Mouse (Mus musculus) embryonic facial prominence, embryonic 11.5 days (tissue): ENCODE measurements around the gene Ankrd36. TPM values are rescaled to one million over a fixed set of nuclear protein-coding genes. Genes with fewer than 3 reads are reported as not detected.
"Not testable (repeated sequence)": the region's sequence is repeated elsewhere in the genome, so short reads cannot be mapped to it uniquely, and the experiment has no call there.

ENCODE experiments used
- ATAC-seq: fragments of 200-750 bp; cut with Nextera tagmentation; replicated peaks from 2 replicates; pipeline ENCODE4 v1.8.0; 2017; ENCODE audit warnings: low read depth; ENCODE audit not compliant: insufficient number of reproducible peaks, low FRiP score, low TSS enrichment
- DNase-seq: peaks from one replicate; pipeline ENCODE4 v3.0.0-alpha.2; 2015; ENCODE audit warnings: low spot score
- H3K27ac ChIP-seq: fragments of 300-500 bp; sonication (generic); replicated peaks from 2 replicates; pipeline ENCODE4 v1.5.1; 2014; ENCODE audit warnings: mild to moderate bottlenecking, low read depth, low read length, control low read depth
- H3K27me3 ChIP-seq: fragments of 300-500 bp; sonication (generic); 2 replicates; pipeline ENCODE4 v1.6.1; 2014; ENCODE audit warnings: mild to moderate bottlenecking, low read length, moderate library complexity, mixed read lengths; ENCODE audit not compliant: control insufficient read depth, insufficient read depth
- H3K36me3 ChIP-seq: fragments of 300-500 bp; sonication (generic); replicated peaks from 2 replicates; pipeline ENCODE4 v1.6.1; 2014; ENCODE audit warnings: low read depth, mild to moderate bottlenecking, low read length, moderate library complexity, mixed read lengths; ENCODE audit not compliant: control insufficient read depth, insufficient read depth
- H3K4me1 ChIP-seq: fragments of 300-500 bp; sonication (generic); 2 replicates; pipeline ENCODE4 v1.6.1; 2014; ENCODE audit warnings: low read length, mixed read lengths; ENCODE audit not compliant: control insufficient read depth, insufficient read depth
- H3K4me2 ChIP-seq: fragments of 300-500 bp; sonication (generic); 2 replicates; pipeline ENCODE4 v1.6.1; 2014; ENCODE audit warnings: low read depth, mild to moderate bottlenecking, control low read depth, low read length, moderate library complexity
- H3K4me3 ChIP-seq: fragments of 300-500 bp; sonication (generic); 2 replicates; pipeline ENCODE4 v1.5.1; 2014; ENCODE audit warnings: low read depth, low read length, control low read depth
- H3K9ac ChIP-seq: fragments of 300-500 bp; sonication (generic); replicated peaks from 2 replicates; pipeline ENCODE4 v1.6.1; 2014; ENCODE audit warnings: mild to moderate bottlenecking, control low read depth, low read length
- H3K9me3 ChIP-seq: fragments of 300-500 bp; sonication (generic); replicated peaks from 2 replicates; pipeline ENCODE4 v1.6.1; 2016; ENCODE audit warnings: mild to moderate bottlenecking, low read length, inconsistent platforms, mixed read lengths; ENCODE audit not compliant: control insufficient read depth
- WGBS: fragments of 180-500 bp; shearing (Covaris S2); extraction: QIAGEN DNeasy Blood & Tissue Kit; methylation state at CpG from one replicate; pipeline ENCODE4 v1.1.7; 2014; 5-methylcytosine and 5-hydroxymethylcytosine counted together
- polyA plus RNA-seq: library from polyadenylated mRNA; unstranded; fragments of >200 nt; fragmentation: Nextera tagmentation; extraction: Ambion mirVana; gene quantifications from 2 replicates; pipeline ENCODE4 v1.2.1, GENCODE M21; 2014

The Ankrd36 gene
- polyA plus RNA-seq, 1 experiment from 2014 or later, result not detected

DNA sequence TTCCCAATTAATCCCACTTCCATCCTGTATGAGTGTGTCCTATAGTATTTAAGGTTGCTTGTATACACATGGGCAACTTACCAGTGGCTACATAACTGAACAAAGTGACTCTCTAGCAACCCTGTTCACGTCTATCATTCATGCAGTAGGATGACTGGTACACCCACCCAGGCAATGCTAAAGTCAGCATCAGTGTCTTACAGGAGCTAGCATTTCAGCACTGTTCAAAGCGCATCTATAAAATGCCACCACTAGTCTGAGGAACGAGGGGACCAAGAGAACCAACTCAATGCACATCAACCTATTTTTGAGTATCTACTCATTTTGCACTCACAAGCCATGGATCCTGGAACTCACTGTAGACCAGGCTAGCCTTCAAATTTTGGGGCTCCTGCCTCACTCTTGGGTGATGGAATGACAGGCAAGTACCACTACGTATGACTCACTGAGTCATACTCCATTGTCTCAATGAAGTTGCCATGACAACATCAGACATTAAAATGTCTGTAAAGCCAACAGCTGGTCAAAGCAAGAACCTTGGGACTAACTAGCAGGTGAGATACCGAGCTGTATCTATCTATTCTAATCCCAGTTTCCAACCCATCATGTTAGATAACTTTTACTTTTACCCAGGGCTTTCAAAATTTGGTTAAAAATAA lies 41.5 kb upstream of the Ankrd36 start:
- no peak overlapping the region for H3K4me3 ChIP-seq
- H3K4me1 ChIP-seq, result no peaks in the 10 kb centered on the region
- no peaks in the 10 kb centered on the region for H3K27me3 ChIP-seq
- no peaks in the 10 kb centered on the region for H3K9me3 ChIP-seq
- ATAC-seq (no peak), DNase-seq (no peak)
- peaks cover 14% of the 10 kb centered on the region for H3K36me3 ChIP-seq
- H3K4me2 ChIP-seq, result no peak overlapping the region
- 89% methylated on average over 5 of the region's 5 CpGs for WGBS
- no peak overlapping the region for H3K27ac ChIP-seq
- no peak overlapping the region for H3K9ac ChIP-seq

DNA sequence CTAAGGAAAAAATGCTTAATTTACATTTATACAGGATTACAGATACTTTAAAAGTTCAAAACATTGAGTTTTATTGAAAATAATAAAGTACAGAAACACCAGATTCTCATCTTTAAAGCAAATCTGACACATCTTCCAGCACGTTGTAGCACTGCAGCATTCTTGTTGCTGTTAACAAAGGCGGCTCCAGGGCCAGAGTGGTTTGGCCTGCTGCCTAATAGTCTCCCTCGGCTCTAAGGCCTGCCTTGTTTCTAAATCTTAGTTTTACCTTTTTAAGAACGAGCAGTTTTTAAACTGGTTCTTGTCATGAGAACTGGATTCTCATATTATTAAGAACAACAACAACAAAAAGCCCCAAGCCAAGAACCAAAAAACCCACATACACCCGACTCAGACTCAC lies 40.6 kb upstream of the Ankrd36 start:
- Histone ChIP-seq H3K4me2 (no peak overlapping the region), H3K36me3 (peaks cover 15% of the 10 kb centered on the region), H3K4me1 (no peaks in the 10 kb centered on the region), H3K27ac (no peak overlapping the region), H3K27me3 (no peaks in the 10 kb centered on the region), H3K9ac (no peak overlapping the region), H3K9me3 (no peaks in the 10 kb centered on the region), H3K4me3 (no peak overlapping the region)
- ATAC-seq (no peak), DNase-seq (no peak)
- WGBS, result 85% methylated on average over 5 of the region's 5 CpGs

DNA sequence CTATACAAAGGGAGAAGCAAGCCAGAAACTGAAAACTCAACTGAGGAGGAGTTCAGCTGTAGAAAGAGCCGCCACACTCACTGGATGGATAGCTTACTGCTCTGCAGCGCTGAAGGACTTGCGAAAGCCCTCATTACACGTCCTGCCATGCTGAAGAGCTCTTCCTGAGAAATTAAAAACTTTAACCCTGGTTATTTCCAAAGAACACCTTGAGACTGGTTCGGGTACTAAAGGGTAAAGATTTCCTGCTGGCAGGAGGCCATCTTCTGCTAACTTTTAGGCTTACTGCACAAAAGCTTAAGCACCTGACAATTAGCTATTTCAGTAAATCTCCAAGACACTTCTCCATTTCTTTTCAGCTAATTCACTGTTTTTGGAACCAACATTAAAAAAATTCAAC lies 39.3 kb upstream of the Ankrd36 start:
- H3K4me2 ChIP-seq, result no peak overlapping the region
- no peak overlapping the region for H3K9ac ChIP-seq
- no peaks in the 10 kb centered on the region for H3K27me3 ChIP-seq
- no peak overlapping the region for H3K4me3 ChIP-seq
- no peaks in the 10 kb centered on the region for H3K4me1 ChIP-seq
- H3K27ac ChIP-seq, result no peak overlapping the region
- DNase-seq, result no peak
- ATAC-seq, result no peak
- H3K36me3 ChIP-seq, result peaks cover 8% of the 10 kb centered on the region
- 84% methylated on average over 5 of the region's 5 CpGs for WGBS
- no peaks in the 10 kb centered on the region for H3K9me3 ChIP-seq

DNA sequence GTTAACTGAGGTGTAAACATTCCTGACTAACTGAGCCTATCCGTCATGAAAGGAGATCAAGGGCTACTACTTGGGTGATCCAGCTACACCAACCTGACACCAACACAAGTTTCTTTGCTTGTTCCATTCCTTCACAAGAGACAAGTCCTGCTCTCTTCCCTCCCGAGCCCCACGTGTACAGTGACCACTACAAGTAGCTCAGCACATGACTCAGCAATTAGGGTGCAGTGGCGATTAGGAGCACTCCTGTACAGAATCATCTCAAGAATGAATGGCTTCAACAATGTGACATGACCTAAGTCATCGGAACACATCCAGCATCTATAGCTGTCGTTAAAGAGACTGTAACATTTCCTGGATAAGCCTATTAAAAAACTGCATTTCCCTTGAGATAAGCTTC lies 38.8 kb upstream of the Ankrd36 start:
- Histone ChIP-seq H3K4me1 (no peaks in the 10 kb centered on the region), H3K4me2 (no peak overlapping the region), H3K36me3 (peaks cover 8% of the 10 kb centered on the region), H3K27me3 (no peaks in the 10 kb centered on the region), H3K9me3 (no peaks in the 10 kb centered on the region), H3K9ac (no peak overlapping the region), H3K4me3 (no peak overlapping the region), H3K27ac (no peak overlapping the region)
- DNase-seq (no peak), ATAC-seq (no peak)
- 73% methylated on average over 6 of the region's 6 CpGs for WGBS

DNA sequence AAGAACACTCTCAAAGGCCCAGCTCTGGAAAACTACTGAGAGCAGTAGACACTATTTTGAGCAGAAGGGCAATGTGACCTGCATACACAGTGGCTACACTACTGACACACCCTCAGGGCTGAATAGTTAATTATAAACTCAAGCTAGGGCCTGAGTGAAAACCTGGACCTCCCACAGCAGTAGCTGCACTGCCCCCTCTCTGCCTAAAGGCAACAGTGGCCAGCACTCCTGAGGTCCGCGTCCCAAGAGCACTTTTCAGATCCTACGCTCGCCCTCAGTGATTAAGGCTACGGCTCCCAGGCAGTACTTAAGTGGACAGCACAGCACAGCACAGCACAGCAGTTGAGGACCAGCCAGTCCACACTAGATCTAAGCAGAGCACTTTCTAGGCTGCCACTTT lies 36.4 kb upstream of the Ankrd36 start:
- DNase-seq, result no peak
- Histone ChIP-seq H3K9me3 (no peaks in the 10 kb centered on the region), H3K27ac (no peak overlapping the region), H3K9ac (no peak overlapping the region), H3K4me2 (no peak overlapping the region), H3K4me1 (no peaks in the 10 kb centered on the region), H3K27me3 (no peaks in the 10 kb centered on the region), H3K4me3 (no peak overlapping the region), H3K36me3 (peaks cover 8% of the 10 kb centered on the region)
- ATAC-seq, result no peak
- 88% methylated on average over 5 of the region's 5 CpGs for WGBS

DNA sequence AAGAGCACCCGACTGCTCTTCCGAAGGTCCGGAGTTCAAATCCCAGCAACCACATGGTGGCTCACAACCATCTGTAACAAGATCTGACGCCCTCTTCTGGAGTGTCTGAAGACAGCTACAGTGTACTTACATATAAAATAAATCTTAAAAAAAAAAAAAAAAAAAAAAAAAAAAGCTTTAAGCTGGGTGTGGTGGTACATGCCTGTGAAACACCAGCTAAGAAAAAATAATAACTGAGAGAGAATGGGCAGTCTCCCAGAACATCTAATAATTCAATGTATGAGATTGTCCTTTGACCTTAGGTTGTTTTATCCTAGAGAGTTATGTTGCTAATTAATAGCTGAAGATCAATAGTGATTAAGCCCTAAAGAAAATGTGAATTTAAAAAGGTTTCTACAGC lies 32.0 kb upstream of the Ankrd36 start:
- DNase-seq, H3K27me3 ChIP-seq, H3K4me1 ChIP-seq, H3K27ac ChIP-seq, H3K4me2 ChIP-seq, ATAC-seq, H3K4me3 ChIP-seq, H3K9ac ChIP-seq, H3K9me3 ChIP-seq, H3K36me3 ChIP-seq: not testable (repeated sequence)
- WGBS, result 95% methylated on average over 4 of the region's 4 CpGs

DNA sequence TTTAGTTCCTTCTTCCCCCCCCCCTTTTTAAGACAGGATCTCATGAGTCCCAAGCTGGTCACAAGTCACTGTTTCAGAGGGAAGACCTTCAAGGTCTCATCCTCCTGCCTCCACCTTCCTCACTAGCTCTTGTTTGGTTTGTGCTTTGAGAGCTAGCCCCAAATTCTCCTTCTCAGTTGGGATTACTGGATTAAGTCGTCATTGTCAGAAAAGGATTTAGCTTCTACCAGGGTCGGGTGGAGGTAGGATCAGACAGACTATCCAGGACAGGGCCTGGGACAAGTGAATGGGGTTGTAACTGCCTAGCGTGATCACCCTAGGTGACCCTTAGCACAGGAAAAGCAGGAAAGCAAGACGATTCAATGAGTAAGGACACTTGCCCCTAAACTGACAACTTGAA lies 29.2 kb upstream of the Ankrd36 start:
- Histone ChIP-seq H3K27me3 (no peaks in the 10 kb centered on the region), H3K36me3 (no peaks in the 10 kb centered on the region; the same call in 1 of the 2 replicates), H3K9me3 (no peaks in the 10 kb centered on the region), H3K4me2 (peak overlapping the region; percentile 78), H3K9ac (no peak overlapping the region), H3K4me3 (peak overlapping the region; percentile 93), H3K4me1 (peaks cover 2% of the 10 kb centered on the region; the same call in 1 of the 2 replicates), H3K27ac (no peak overlapping the region)
- ATAC-seq (no peak), DNase-seq (no peak)
- 49% methylated on average over 4 of the region's 4 CpGs for WGBS

DNA sequence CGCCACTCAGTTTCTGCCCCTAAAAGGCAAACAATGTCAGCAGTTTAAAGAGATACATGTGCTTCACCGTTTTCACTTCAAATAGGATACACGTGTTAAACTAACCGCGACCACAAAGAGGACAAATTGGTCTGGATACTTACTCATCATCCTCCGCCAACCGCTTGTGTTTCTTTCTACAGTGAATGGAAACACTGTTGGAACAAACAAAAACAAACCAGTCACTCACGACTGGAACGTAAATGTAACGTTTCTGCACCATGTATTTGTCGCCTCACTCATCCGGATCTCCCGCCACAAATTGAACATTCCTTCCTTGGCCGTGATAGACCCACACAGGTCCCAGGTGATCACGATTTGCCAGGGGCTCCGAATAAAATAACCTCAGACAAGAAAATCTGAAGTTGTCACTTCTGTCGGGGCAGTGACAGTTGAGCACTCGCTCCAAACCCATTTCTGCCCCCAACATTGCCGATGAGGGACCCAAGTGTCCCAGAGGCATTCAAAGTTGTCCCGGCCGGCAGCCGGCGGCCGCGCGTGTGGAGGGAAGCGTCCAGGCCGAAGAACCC lies 28.2 kb upstream of the Ankrd36 start:
- peak overlapping the region; percentile 78 for H3K4me2 ChIP-seq
- 3% methylated on average over 25 of the region's 28 CpGs for WGBS
- DNase-seq, result peak; percentile 31
- no peaks in the 10 kb centered on the region; the same call in 1 of the 2 replicates for H3K36me3 ChIP-seq
- H3K27me3 ChIP-seq, result no peaks in the 10 kb centered on the region
- H3K27ac ChIP-seq, result peak overlapping the region; percentile 41; the same call in 1 of the 2 replicates
- peaks cover 2% of the 10 kb centered on the region; the same call in 1 of the 2 replicates for H3K4me1 ChIP-seq
- H3K4me3 ChIP-seq, result peak overlapping the region; percentile 93
- H3K9me3 ChIP-seq, result no peaks in the 10 kb centered on the region
- peak overlapping the region; percentile 94 for H3K9ac ChIP-seq
- ATAC-seq, result no peak
